Mouse (Mus musculus) forebrain, embryonic 10.5 days (tissue): ENCODE data around the gene Hand1. TPM values are rescaled to one million over a fixed set of nuclear protein-coding genes. Genes with fewer than 3 reads are reported as not detected.

ENCODE experiments used
- DNase-seq: peaks from one replicate; pipeline ENCODE4 v3.0.0-alpha.2; 2017; ENCODE audit warnings: low spot score; ENCODE audit errors: extremely low spot score
- H3K27ac ChIP-seq: fragments of 300-500 bp; sonication (generic); 2 replicates; pipeline ENCODE4 v1.5.1; 2016; ENCODE audit warnings: mild to moderate bottlenecking
- H3K27me3 ChIP-seq: fragments of 300-500 bp; sonication (generic); 2 replicates; pipeline ENCODE4 v1.6.1; 2016; ENCODE audit warnings: mild to moderate bottlenecking; ENCODE audit not compliant: poor library complexity, severe bottlenecking
- H3K36me3 ChIP-seq: fragments of 300-500 bp; sonication (generic); replicated peaks from 2 replicates; pipeline ENCODE4 v1.6.1; 2016; ENCODE audit warnings: mild to moderate bottlenecking, moderate library complexity
- H3K4me1 ChIP-seq: fragments of 300-500 bp; sonication (generic); 2 replicates; pipeline ENCODE4 v1.6.1; 2016
- H3K4me3 ChIP-seq: fragments of 300-500 bp; sonication (generic); 2 replicates; pipeline ENCODE4 v1.5.1; 2016; ENCODE audit warnings: mild to moderate bottlenecking, moderate library complexity
- H3K9me3 ChIP-seq: fragments of 300-500 bp; sonication (generic); 2 replicates; pipeline ENCODE4 v1.6.1; 2016; ENCODE audit warnings: mild to moderate bottlenecking, moderate library complexity
- WGBS: fragments of 180-500 bp; shearing (Covaris S2); methylation state at CpG from one replicate; pipeline ENCODE4 v1.1.7; 2016; 5-methylcytosine and 5-hydroxymethylcytosine counted together
- polyA plus RNA-seq: library from polyadenylated mRNA; unstranded; fragments of >200 nt; fragmentation: Nextera tagmentation; extraction: Ambion mirVana; gene quantifications from 2 replicates; pipeline ENCODE4 v1.2.1, GENCODE M21; 2016

Gene Hand1
- polyA plus RNA-seq, 1 experiment from 2014 or later, result not detected

DNA sequence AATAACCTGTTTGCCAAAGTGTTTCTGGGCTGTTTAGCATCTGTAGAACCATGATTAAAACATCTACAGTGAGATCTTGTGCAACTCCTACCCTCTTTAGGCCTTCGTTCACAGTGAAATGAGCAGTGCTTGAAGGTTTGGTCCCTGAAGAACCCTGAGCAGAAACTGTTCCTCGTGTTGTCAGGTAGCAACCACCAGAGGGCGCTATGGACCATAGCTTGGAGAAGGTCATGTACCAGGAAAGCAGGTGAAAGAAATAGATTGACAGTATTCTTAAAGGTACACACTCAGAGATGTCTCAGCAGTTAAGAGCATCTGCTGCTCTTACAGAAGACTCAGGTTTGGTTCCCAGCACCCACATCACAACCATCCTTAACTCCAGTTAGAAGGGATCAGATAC, 44.7 kb downstream of the Hand1 start:
- no peak for DNase-seq

DNA sequence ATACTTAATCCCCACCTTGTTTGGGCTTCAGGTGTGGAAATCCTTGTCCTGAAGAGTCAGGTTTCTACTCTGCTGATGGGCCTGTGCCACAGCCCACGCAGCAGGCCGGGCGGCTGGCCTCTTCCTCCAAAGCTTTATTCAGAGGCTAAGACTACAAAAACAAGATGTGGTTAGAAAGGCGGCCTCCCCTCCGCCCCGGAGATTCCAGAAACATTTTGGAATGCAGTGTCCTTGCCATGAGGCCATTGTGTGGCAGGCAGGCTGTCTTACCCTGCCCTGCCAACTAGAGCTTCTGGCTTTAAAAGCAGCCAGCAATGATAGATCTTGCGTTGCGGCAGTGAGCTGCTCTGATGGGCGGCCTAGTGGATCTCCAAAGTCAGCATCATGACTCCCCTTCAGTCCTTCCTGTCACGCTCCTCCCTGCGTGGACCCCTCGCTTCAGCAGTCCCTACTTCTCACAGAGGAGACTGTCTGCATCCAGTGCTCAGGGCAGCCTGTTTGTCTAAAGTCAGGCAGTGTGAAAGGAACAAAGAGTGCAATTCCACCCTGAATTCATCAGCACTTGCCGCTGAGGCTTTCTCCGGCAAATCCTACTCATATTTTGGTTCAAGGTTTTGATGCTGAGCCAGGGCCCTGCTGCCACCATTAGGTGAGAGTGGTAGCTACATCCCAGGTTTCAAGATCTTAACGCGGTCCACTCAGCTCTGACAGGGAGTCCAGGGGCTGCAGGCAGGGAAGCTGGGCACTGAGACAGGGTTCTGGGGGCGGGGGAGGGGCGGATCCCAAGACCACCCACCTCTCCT, 45.8 kb downstream of the Hand1 start:
- H3K9me3 ChIP-seq, result no peaks in the 10 kb centered on the region
- H3K27ac ChIP-seq, result peak overlapping the region; percentile 70
- H3K27me3 ChIP-seq, result peaks cover 18% of the 10 kb centered on the region
- WGBS, result 37% methylated on average over 18 of the region's 18 CpGs
- H3K4me1 ChIP-seq, result peaks cover 28% of the 10 kb centered on the region
- peak; percentile 44 for DNase-seq
- H3K36me3 ChIP-seq, result peaks cover 17% of the 10 kb centered on the region
- 0 out of 2 replicates have a peak overlapping the region, but pooled peaks have one; percentile 1 for H3K4me3 ChIP-seq

More for the DNA sequence above, 44.7 kb downstream of the Hand1 start:
- H3K27ac ChIP-seq, result no peak overlapping the region
- H3K9me3 ChIP-seq, result no peaks in the 10 kb centered on the region
- 39% methylated on average over 3 of the region's 3 CpGs for WGBS
- H3K4me3 ChIP-seq, result no peak overlapping the region
- peaks cover 13% of the 10 kb centered on the region; the same call in 1 of the 2 replicates for H3K36me3 ChIP-seq
- H3K27me3 ChIP-seq, result peaks cover 19% of the 10 kb centered on the region
- H3K4me1 ChIP-seq, result peaks cover 28% of the 10 kb centered on the region

DNA sequence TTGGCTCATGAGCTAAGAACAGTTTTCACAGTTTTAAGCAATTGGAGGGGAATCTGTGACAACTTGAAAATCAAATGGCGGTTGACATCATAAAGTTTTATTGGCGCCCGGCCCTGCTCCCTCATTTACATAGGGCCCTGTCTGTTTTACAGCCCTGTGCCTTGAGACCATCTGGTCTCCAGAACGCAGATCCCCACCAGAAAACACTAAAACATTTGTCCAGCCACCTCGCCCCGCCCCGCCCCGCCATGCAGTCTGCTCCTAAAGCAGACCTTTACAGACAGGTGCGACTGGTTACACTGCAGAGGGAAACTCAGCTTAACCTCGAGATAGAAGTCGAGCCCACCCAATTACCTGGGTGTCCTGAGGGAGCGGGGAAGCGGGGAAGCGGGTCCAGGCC, 52.8 kb downstream of the Hand1 start:
- 92% methylated on average over 14 of the region's 14 CpGs for WGBS
- peaks cover 51% of the 10 kb centered on the region for H3K27me3 ChIP-seq

More for the DNA sequence above, 52.8 kb downstream of the Hand1 start:
- Histone ChIP-seq H3K4me1 (peaks cover 20% of the 10 kb centered on the region), H3K4me3 (no peak overlapping the region), H3K27ac (no peak overlapping the region), H3K9me3 (no peaks in the 10 kb centered on the region), H3K36me3 (peaks cover 21% of the 10 kb centered on the region)
- no peak for DNase-seq

Other genes starting within 250 kb of the Hand1 start
- gene Galnt10, start 187.4 kb downstream of the Hand1 start, polyA plus RNA-seq, result 18.3 and 18.6 TPM in 2 replicates
- gene Sap30l, start 31.2 kb downstream of the Hand1 start, polyA plus RNA-seq, result 6.4 and 7.7 TPM in 2 replicates
- 17.3 and 18.6 TPM in 2 replicates for gene Larp1, start 176.2 kb upstream of the Hand1 start, polyA plus RNA-seq